Mouse (Mus musculus) embryonic facial prominence, embryonic 14.5 days (tissue): ENCODE results near the gene Kxd1. TPM values are rescaled to one million over a fixed set of nuclear protein-coding genes. Genes with fewer than 3 reads are reported as not detected.

ENCODE experiments used
- ATAC-seq: fragments of 200-750 bp; cut with Nextera tagmentation; 2 replicates; pipeline ENCODE4 v1.8.0; 2017; ENCODE audit warnings: low read depth, moderate number of reproducible peaks, moderate TSS enrichment
- DNase-seq: peaks from one replicate; pipeline ENCODE4 v3.0.0-alpha.2; 2015; ENCODE audit warnings: low spot score
- H3K27ac ChIP-seq: fragments of 300-500 bp; sonication (generic); replicated peaks from 2 replicates; pipeline ENCODE4 v1.5.1; 2014; ENCODE audit warnings: low read depth, mild to moderate bottlenecking, low read length, moderate library complexity
- H3K27me3 ChIP-seq: fragments of 300-500 bp; sonication (generic); replicated peaks from 2 replicates; pipeline ENCODE4 v1.6.1; 2014; ENCODE audit warnings: low read length; ENCODE audit not compliant: control insufficient read depth, insufficient read depth
- H3K36me3 ChIP-seq: fragments of 300-500 bp; sonication (generic); 2 replicates; pipeline ENCODE4 v1.6.1; 2014; ENCODE audit warnings: low read length, mixed read lengths; ENCODE audit not compliant: control insufficient read depth, insufficient read depth
- H3K4me1 ChIP-seq: fragments of 300-500 bp; sonication (generic); 2 replicates; pipeline ENCODE4 v1.6.1; 2014; ENCODE audit warnings: antibody characterized with exemption, low read length; ENCODE audit not compliant: control insufficient read depth, insufficient read depth
- H3K4me2 ChIP-seq: fragments of 300-500 bp; sonication (generic); 2 replicates; pipeline ENCODE4 v1.6.1; 2014; ENCODE audit warnings: low read depth, mild to moderate bottlenecking, low read length, moderate library complexity, mixed read lengths
- H3K4me3 ChIP-seq: fragments of 300-500 bp; sonication (generic); 2 replicates; pipeline ENCODE4 v1.5.1; 2014; ENCODE audit warnings: low read depth, mild to moderate bottlenecking, low read length
- H3K9ac ChIP-seq: fragments of 300-500 bp; sonication (generic); 2 replicates; pipeline ENCODE4 v1.6.1; 2014; ENCODE audit warnings: low read depth, mild to moderate bottlenecking, low read length, moderate library complexity, mixed read lengths
- H3K9me3 ChIP-seq: fragments of 300-500 bp; sonication (generic); 2 replicates; pipeline ENCODE4 v1.6.1; 2016; ENCODE audit warnings: low read length; ENCODE audit not compliant: control insufficient read depth
- WGBS: fragments of 180-500 bp; shearing (Covaris S2); extraction: QIAGEN DNeasy Blood & Tissue Kit; methylation state at CpG from one replicate; pipeline ENCODE4 v1.1.7; 2014; 5-methylcytosine and 5-hydroxymethylcytosine counted together
- polyA plus RNA-seq: library from polyadenylated mRNA; unstranded; fragments of >200 nt; fragmentation: Nextera tagmentation; extraction: Ambion mirVana; gene quantifications from 2 replicates; pipeline ENCODE4 v1.2.1, GENCODE M21; 2014

The Kxd1 gene
- polyA plus RNA-seq = 51.0 and 59.8 TPM in 2 replicates

GRCm38 (mm10) chr8:70527512-70528181 lies at the start of gene Kxd1, which contains the start of gene Fkbp8:
Kxd1 (minus strand) TSS chr8:70527956.
Fkbp8 (plus strand) TSS chr8:70527724.
- Histone ChIP-seq H3K27me3 (no peaks in the 10 kb centered on the region), H3K27ac (peak within 1 kb of the TSS; percentile 77), H3K4me1 (peaks cover 18% of the 10 kb centered on the region), H3K9ac (peak within 1 kb of the TSS; percentile 91), H3K4me2 (peak within 1 kb of the TSS; percentile 88), H3K9me3 (no peaks in the 10 kb centered on the region), H3K4me3 (peak within 1 kb of the TSS; percentile 67), H3K36me3 (peaks cover 33% of the 10 kb centered on the region)
- DNase-seq (peak; percentile 97), ATAC-seq (peak; percentile 96)
- under 1% methylated on average over 25 of the region's 61 CpGs for WGBS

- no peak for ATAC-seq
- Histone ChIP-seq H3K36me3 (peaks cover 52% of the 10 kb centered on the region), H3K4me1 (no peaks in the 10 kb centered on the region), H3K4me2 (no peak overlapping the region), H3K9me3 (no peaks in the 10 kb centered on the region), H3K27ac (no peak overlapping the region), H3K9ac (no peak overlapping the region), H3K27me3 (no peaks in the 10 kb centered on the region), H3K4me3 (no peak overlapping the region)
- DNase-seq = no peak
- WGBS = 97% methylated on average over 3 of the region's 3 CpGs
Observed at GRCm38 (mm10) chr8:70577207-70577606, 49.5 kb upstream of the Kxd1 start.

GRCm38 (mm10) chr8:70574915-70575314 lies 47.2 kb upstream of the Kxd1 start:
- peaks cover 29% of the 10 kb centered on the region for H3K36me3 ChIP-seq
- 90% methylated on average over 4 of the region's 4 CpGs for WGBS
- ATAC-seq = no peak

GRCm38 (mm10) chr8:70574302-70574701 lies 46.5 kb upstream of the Kxd1 start:
- H3K4me3 ChIP-seq = no peak overlapping the region
- peaks cover 27% of the 10 kb centered on the region for H3K36me3 ChIP-seq
- H3K27me3 ChIP-seq = no peaks in the 10 kb centered on the region
- ATAC-seq = no peak
- no peak overlapping the region for H3K4me2 ChIP-seq
- no peak for DNase-seq
- no peaks in the 10 kb centered on the region for H3K9me3 ChIP-seq
- no peaks in the 10 kb centered on the region for H3K4me1 ChIP-seq
- H3K9ac ChIP-seq = no peak overlapping the region
- H3K27ac ChIP-seq = no peak overlapping the region

More at GRCm38 (mm10) chr8:70574915-70575314, 47.2 kb upstream of the Kxd1 start:
- no peak for DNase-seq
- Histone ChIP-seq H3K4me3 (no peak overlapping the region), H3K9me3 (no peaks in the 10 kb centered on the region), H3K27ac (no peak overlapping the region), H3K4me2 (no peak overlapping the region), H3K4me1 (no peaks in the 10 kb centered on the region), H3K27me3 (no peaks in the 10 kb centered on the region), H3K9ac (no peak overlapping the region)

- no peak for DNase-seq
- WGBS = 78% methylated on average over 3 of the region's 6 CpGs
- Histone ChIP-seq H3K4me2 (no peak overlapping the region), H3K27ac (no peak overlapping the region), H3K9ac (no peak overlapping the region), H3K4me1 (no peaks in the 10 kb centered on the region), H3K9me3 (no peaks in the 10 kb centered on the region), H3K36me3 (peaks cover 15% of the 10 kb centered on the region; the same call in 1 of the 2 replicates), H3K27me3 (no peaks in the 10 kb centered on the region), H3K4me3 (no peak overlapping the region)
- no peak; the same call in 1 of the 2 replicates for ATAC-seq
Observed at GRCm38 (mm10) chr8:70570990-70571389, 43.2 kb upstream of the Kxd1 start.

- DNase-seq = no peak
- peak; percentile 16; the same call in 1 of the 2 replicates for ATAC-seq
- H3K9me3 ChIP-seq = no peaks in the 10 kb centered on the region
- H3K27ac ChIP-seq = no peak overlapping the region
- no peak overlapping the region for H3K4me3 ChIP-seq
- H3K36me3 ChIP-seq = peaks cover 15% of the 10 kb centered on the region; the same call in 1 of the 2 replicates
- no peaks in the 10 kb centered on the region for H3K4me1 ChIP-seq
- H3K27me3 ChIP-seq = no peaks in the 10 kb centered on the region
- H3K4me2 ChIP-seq = no peak overlapping the region
- H3K9ac ChIP-seq = no peak overlapping the region
Observed at GRCm38 (mm10) chr8:70570360-70570759, 42.6 kb upstream of the Kxd1 start.

GRCm38 (mm10) chr8:70565561-70565960 lies 37.8 kb upstream of the Kxd1 start:
- ATAC-seq = no peak
- no peaks in the 10 kb centered on the region for H3K27me3 ChIP-seq
- no peaks in the 10 kb centered on the region for H3K4me1 ChIP-seq
- no peak overlapping the region for H3K4me3 ChIP-seq
- no peak overlapping the region for H3K4me2 ChIP-seq
- no peak overlapping the region for H3K27ac ChIP-seq
- DNase-seq = peak; percentile 53
- H3K9me3 ChIP-seq = no peaks in the 10 kb centered on the region
- no peak overlapping the region for H3K9ac ChIP-seq
- H3K36me3 ChIP-seq = no peaks in the 10 kb centered on the region
- WGBS = 33% methylated on average over 3 of the region's 3 CpGs

GRCm38 (mm10) chr8:70564696-70565235 lies 37.0 kb upstream of the Kxd1 start:
- Histone ChIP-seq H3K9ac (no peak overlapping the region), H3K27ac (no peak overlapping the region), H3K9me3 (no peaks in the 10 kb centered on the region), H3K4me2 (no peak overlapping the region), H3K4me3 (no peak overlapping the region), H3K36me3 (no peaks in the 10 kb centered on the region), H3K27me3 (no peaks in the 10 kb centered on the region), H3K4me1 (no peaks in the 10 kb centered on the region)
- no peak for ATAC-seq
- no peak for DNase-seq
- 82% methylated on average over 3 of the region's 3 CpGs for WGBS
